Mouse (Mus musculus) limb, embryonic 12.5 days (tissue): ENCODE data around the gene Olfr373. TPM values are rescaled to one million over a fixed set of nuclear protein-coding genes. Genes with fewer than 3 reads are reported as not detected.
"Not testable (repeated sequence)": the region's sequence is repeated elsewhere in the genome, so short reads cannot be mapped to it uniquely, and the experiment has no call there.

Source experiments
- ATAC-seq: fragments of 200-750 bp; cut with Nextera tagmentation; 2 replicates; pipeline ENCODE4 v1.8.0; 2017; ENCODE audit warnings: low read depth, moderate TSS enrichment; ENCODE audit not compliant: insufficient number of reproducible peaks, insufficient read depth, low FRiP score, low TSS enrichment
- H3K27ac ChIP-seq: fragments of 300-500 bp; sonication (generic); 2 replicates; pipeline ENCODE4 v1.5.1; 2016; ENCODE audit warnings: mild to moderate bottlenecking, moderate library complexity
- H3K27me3 ChIP-seq: fragments of 300-500 bp; sonication (generic); 2 replicates; pipeline ENCODE4 v1.6.1; 2016; ENCODE audit warnings: mild to moderate bottlenecking, moderate library complexity
- H3K36me3 ChIP-seq: fragments of 300-500 bp; sonication (generic); 2 replicates; pipeline ENCODE4 v1.6.1; 2016; ENCODE audit warnings: mild to moderate bottlenecking, moderate library complexity
- H3K4me1 ChIP-seq: fragments of 300-500 bp; sonication (generic); replicated peaks from 2 replicates; pipeline ENCODE4 v1.6.1; 2016
- H3K4me2 ChIP-seq: fragments of 300-500 bp; sonication (generic); 2 replicates; pipeline ENCODE4 v1.6.1; 2016; ENCODE audit warnings: mild to moderate bottlenecking, moderate library complexity
- H3K4me3 ChIP-seq: fragments of 300-500 bp; sonication (generic); replicated peaks from 2 replicates; pipeline ENCODE4 v1.5.1; 2016; ENCODE audit warnings: mild to moderate bottlenecking
- H3K9ac ChIP-seq: fragments of 300-500 bp; sonication (generic); replicated peaks from 2 replicates; pipeline ENCODE4 v1.6.1; 2016; ENCODE audit warnings: mild to moderate bottlenecking, moderate library complexity
- H3K9me3 ChIP-seq: fragments of 300-500 bp; sonication (generic); 2 replicates; pipeline ENCODE4 v1.6.1; 2016; ENCODE audit warnings: mild to moderate bottlenecking, moderate library complexity
- WGBS: fragments of 180-500 bp; shearing (Covaris S2); methylation state at CpG from one replicate; pipeline ENCODE4 v1.1.7; 2016; 5-methylcytosine and 5-hydroxymethylcytosine counted together
- polyA plus RNA-seq: library from polyadenylated mRNA; unstranded; fragments of >200 nt; fragmentation: Nextera tagmentation; extraction: Ambion mirVana; gene quantifications from 2 replicates; pipeline ENCODE4 v1.2.1, GENCODE M21; 2016

Olfr373 gene
- polyA plus RNA-seq, 1 experiment from 2014 or later: not detected

- Histone ChIP-seq H3K9me3 (no peaks in the 10 kb centered on the region), H3K27ac (no peak overlapping the region), H3K4me2 (no peak overlapping the region), H3K9ac (no peak overlapping the region), H3K27me3 (peaks cover 4% of the 10 kb centered on the region; the same call in 1 of the 2 replicates), H3K4me3 (no peak overlapping the region), H3K36me3 (no peaks in the 10 kb centered on the region), H3K4me1 (no peaks in the 10 kb centered on the region)
- no peak for ATAC-seq
- 72% methylated on average over 6 of the region's 6 CpGs for WGBS
Measured at GRCm38 (mm10) chr8:72110876-72111275, 27.9 kb downstream of the Olfr373 start.

- Histone ChIP-seq H3K27ac (no peak overlapping the region), H3K27me3 (no peaks in the 10 kb centered on the region), H3K4me2 (no peak overlapping the region), H3K9ac (no peak overlapping the region), H3K9me3 (no peaks in the 10 kb centered on the region), H3K4me1 (no peaks in the 10 kb centered on the region), H3K36me3 (no peaks in the 10 kb centered on the region), H3K4me3 (no peak overlapping the region)
- ATAC-seq: no peak
- WGBS: 71% methylated on average over 3 of the region's 3 CpGs
Measured at GRCm38 (mm10) chr8:72112486-72112885, 29.5 kb downstream of the Olfr373 start.

- Histone ChIP-seq H3K27ac (no peak overlapping the region), H3K9me3 (no peaks in the 10 kb centered on the region), H3K9ac (no peak overlapping the region), H3K4me2 (no peak overlapping the region), H3K4me1 (no peaks in the 10 kb centered on the region), H3K27me3 (no peaks in the 10 kb centered on the region), H3K4me3 (no peak overlapping the region), H3K36me3 (no peaks in the 10 kb centered on the region)
- ATAC-seq: no peak
- 80% methylated on average over 2 of the region's 2 CpGs for whole genome bisulfite sequencing
Measured at GRCm38 (mm10) chr8:72115202-72115601, 32.2 kb downstream of the Olfr373 start.

GRCm38 (mm10) chr8:72118616-72119015 is 35.6 kb downstream of the Olfr373 start:
- H3K36me3 ChIP-seq: no peaks in the 10 kb centered on the region
- no peak overlapping the region for H3K27ac ChIP-seq
- no peaks in the 10 kb centered on the region for H3K9me3 ChIP-seq
- no peak overlapping the region for H3K9ac ChIP-seq
- no peaks in the 10 kb centered on the region for H3K27me3 ChIP-seq
- peaks cover 5% of the 10 kb centered on the region for H3K4me1 ChIP-seq
- no peak overlapping the region for H3K4me2 ChIP-seq
- no peak overlapping the region for H3K4me3 ChIP-seq
- ATAC-seq: no peak
- WGBS: 48% methylated on average over 4 of the region's 4 CpGs

- H3K9ac ChIP-seq, H3K4me2 ChIP-seq, H3K9me3 ChIP-seq, H3K36me3 ChIP-seq, H3K4me1 ChIP-seq, ATAC-seq, H3K27me3 ChIP-seq, H3K27ac ChIP-seq, H3K4me3 ChIP-seq: not testable (repeated sequence)
- 56% methylated on average over 3 of the region's 3 CpGs for WGBS
Measured at GRCm38 (mm10) chr8:72121486-72121885, 38.5 kb downstream of the Olfr373 start.

GRCm38 (mm10) chr8:72121997-72122396 is 39.0 kb downstream of the Olfr373 start:
- H3K4me2 ChIP-seq: no peak overlapping the region
- ATAC-seq: peak; percentile 31; the same call in 1 of the 2 replicates
- no peak overlapping the region for H3K9ac ChIP-seq
- H3K4me1 ChIP-seq: peaks cover 5% of the 10 kb centered on the region
- H3K36me3 ChIP-seq: no peaks in the 10 kb centered on the region
- no peaks in the 10 kb centered on the region for H3K27me3 ChIP-seq
- WGBS: 13% methylated on average over 1 of the region's 1 CpGs
- no peak overlapping the region for H3K27ac ChIP-seq
- H3K9me3 ChIP-seq: no peaks in the 10 kb centered on the region
- H3K4me3 ChIP-seq: no peak overlapping the region

- Histone ChIP-seq H3K4me1 (no peaks in the 10 kb centered on the region), H3K4me2 (no peak overlapping the region), H3K27me3 (no peaks in the 10 kb centered on the region), H3K27ac (no peak overlapping the region), H3K9me3 (no peaks in the 10 kb centered on the region), H3K9ac (no peak overlapping the region), H3K36me3 (no peaks in the 10 kb centered on the region), H3K4me3 (no peak overlapping the region)
- no peak for ATAC-seq
- 88% methylated on average over 1 of the region's 1 CpGs for WGBS
Measured at GRCm38 (mm10) chr8:72127834-72128233, 44.9 kb downstream of the Olfr373 start.

GRCm38 (mm10) chr8:72131251-72131650 is 48.3 kb downstream of the Olfr373 start:
- H3K36me3 ChIP-seq: no peaks in the 10 kb centered on the region
- no peak for ATAC-seq
- no peak overlapping the region for H3K27ac ChIP-seq
- H3K9ac ChIP-seq: no peak overlapping the region
- H3K4me2 ChIP-seq: no peak overlapping the region
- no peaks in the 10 kb centered on the region for H3K27me3 ChIP-seq
- WGBS: 44% methylated on average over 2 of the region's 2 CpGs
- H3K4me3 ChIP-seq: no peak overlapping the region
- H3K9me3 ChIP-seq: no peaks in the 10 kb centered on the region
- 0 out of 2 replicates have a peak, but pooled peaks cover 5% of the 10 kb centered on the region for H3K4me1 ChIP-seq

GRCm38 (mm10) chr8:72131901-72132300 is 48.9 kb downstream of the Olfr373 start:
- 82% methylated on average over 2 of the region's 2 CpGs for WGBS

GRCm38 (mm10) chr8:72132417-72132816 is 49.4 kb downstream of the Olfr373 start:
- Histone ChIP-seq H3K36me3 (no peaks in the 10 kb centered on the region), H3K9ac (no peak overlapping the region), H3K27me3 (no peaks in the 10 kb centered on the region), H3K27ac (no peak overlapping the region), H3K4me3 (no peak overlapping the region), H3K4me1 (peaks cover 10% of the 10 kb centered on the region), H3K9me3 (no peaks in the 10 kb centered on the region), H3K4me2 (no peak overlapping the region)
- ATAC-seq: no peak
- 83% methylated on average over 1 of the region's 1 CpGs for WGBS

More at GRCm38 (mm10) chr8:72131901-72132300, 48.9 kb downstream of the Olfr373 start:
- Histone ChIP-seq H3K4me2 (no peak overlapping the region), H3K36me3 (no peaks in the 10 kb centered on the region), H3K4me1 (peaks cover 6% of the 10 kb centered on the region; the same call in 1 of the 2 replicates), H3K4me3 (no peak overlapping the region), H3K27me3 (no peaks in the 10 kb centered on the region), H3K27ac (no peak overlapping the region), H3K9me3 (no peaks in the 10 kb centered on the region), H3K9ac (no peak overlapping the region)
- no peak for ATAC-seq

GRCm38 (mm10) chr8:72132891-72133290 is 49.9 kb downstream of the Olfr373 start:
- Histone ChIP-seq H3K4me1 (peaks cover 15% of the 10 kb centered on the region), H3K9me3 (no peaks in the 10 kb centered on the region), H3K27me3 (no peaks in the 10 kb centered on the region), H3K4me2 (no peak overlapping the region), H3K4me3 (no peak overlapping the region), H3K27ac (no peak overlapping the region), H3K9ac (no peak overlapping the region), H3K36me3 (peaks cover under 1% of the 10 kb centered on the region; the same call in 1 of the 2 replicates)
- 86% methylated on average over 1 of the region's 1 CpGs for WGBS
- no peak for ATAC-seq

- Histone ChIP-seq H3K36me3 (peaks cover 7% of the 10 kb centered on the region), H3K4me3 (no peak overlapping the region), H3K9me3 (no peaks in the 10 kb centered on the region), H3K4me2 (no peak overlapping the region), H3K27ac (no peak overlapping the region), H3K27me3 (no peaks in the 10 kb centered on the region), H3K4me1 (peaks cover 17% of the 10 kb centered on the region), H3K9ac (no peak overlapping the region)
- 61% methylated on average over 1 of the region's 1 CpGs for WGBS
- no peak for ATAC-seq
Measured at GRCm38 (mm10) chr8:72133507-72133906, 50.5 kb downstream of the Olfr373 start.
